Mouse (Mus musculus) heart, adult 8-10 months (tissue): ENCODE data around the gene Tspoap1. TPM values are rescaled to one million over a fixed set of nuclear protein-coding genes. Genes with fewer than 3 reads are reported as not detected.

Experiments
- DNase-seq: peaks from one replicate; pipeline ENCODE4 v3.0.0; 2022; ENCODE audit warnings: low spot score
- total RNA-seq, 4 experiments: library from RNA; stranded (reverse); gene quantifications; 2 replicates each; pipeline ENCODE4 v1.2.4; 2022

Tspoap1 gene
- under 1 TPM in 3 of 4 experiments, not detected in 1; 0.14 to 0.25 (median 0.22) TPM for total RNA-seq

- DNase-seq = no peak
Measured at GRCm38 (mm10) chr11:87760301-87761081, at the start of gene Tspoap1. TSS of gene Tspoap1 (plus strand) at chr11:87760541.

- no peak for DNase-seq
Measured at GRCm38 (mm10) chr11:87712188-87712587, 48.2 kb upstream of the Tspoap1 start.

- DNase-seq = no peak
Measured at GRCm38 (mm10) chr11:87715999-87716398, 44.3 kb upstream of the Tspoap1 start.

- DNase-seq = no peak
Measured at GRCm38 (mm10) chr11:87719526-87719925, 40.8 kb upstream of the Tspoap1 start.

- no peak for DNase-seq
Measured at GRCm38 (mm10) chr11:87720324-87720723, 40.0 kb upstream of the Tspoap1 start.

GRCm38 (mm10) chr11:87720839-87721238 lies 39.5 kb upstream of the Tspoap1 start:
- DNase-seq = no peak

- DNase-seq = no peak
Measured at GRCm38 (mm10) chr11:87722168-87722567, 38.2 kb upstream of the Tspoap1 start.

- no peak for DNase-seq
Measured at GRCm38 (mm10) chr11:87722891-87723290, 37.5 kb upstream of the Tspoap1 start.

GRCm38 (mm10) chr11:87725515-87725914 lies 34.8 kb upstream of the Tspoap1 start:
- no peak for DNase-seq

GRCm38 (mm10) chr11:87725964-87726562 lies 34.3 kb upstream of the Tspoap1 start:
- no peak for DNase-seq

GRCm38 (mm10) chr11:87727021-87727420 lies 33.3 kb upstream of the Tspoap1 start:
- no peak for DNase-seq

GRCm38 (mm10) chr11:87727471-87727870 lies 32.9 kb upstream of the Tspoap1 start:
- DNase-seq = no peak

GRCm38 (mm10) chr11:87728850-87729592 lies 31.3 kb upstream of the Tspoap1 start:
- no peak for DNase-seq

- no peak for DNase-seq
Measured at GRCm38 (mm10) chr11:87729593-87730185, 30.7 kb upstream of the Tspoap1 start.

GRCm38 (mm10) chr11:87730652-87731310 lies 29.6 kb upstream of the Tspoap1 start:
- no peak for DNase-seq

GRCm38 (mm10) chr11:87734346-87734745 lies 26.0 kb upstream of the Tspoap1 start:
- DNase-seq = no peak

- DNase-seq = no peak
Measured at GRCm38 (mm10) chr11:87735691-87736090, 24.6 kb upstream of the Tspoap1 start.

GRCm38 (mm10) chr11:87736647-87737134 lies 23.6 kb upstream of the Tspoap1 start:
- peak; percentile 60 for DNase-seq

- peak; percentile 94 for DNase-seq
Measured at GRCm38 (mm10) chr11:87737175-87737740, 23.1 kb upstream of the Tspoap1 start, which contains the start of gene Supt4a. TSS of gene Supt4a (plus strand) at chr11:87737552.

GRCm38 (mm10) chr11:87743691-87744090 lies 16.6 kb upstream of the Tspoap1 start:
- no peak for DNase-seq

GRCm38 (mm10) chr11:87744964-87745363 lies 15.4 kb upstream of the Tspoap1 start:
- no peak for DNase-seq
